Mouse (Mus musculus) macrophage (primary cell): Measurements from ENCODE around the gene Lypd1. TPM values are rescaled to one million over a fixed set of nuclear protein-coding genes. Genes with fewer than 3 reads are reported as not detected.

Source experiments
- H3K27ac ChIP-seq: fragments of 350-480 bp; formaldehyde crosslinking; 2 replicates; pipeline ENCODE4 v1.9.0; 2021
- H3K36me3 ChIP-seq: fragments of 350-480 bp; formaldehyde crosslinking; 2 replicates; pipeline ENCODE4 v1.9.0; 2021; ENCODE audit errors: inconsistent target
- H3K4me3 ChIP-seq: fragments of 350-480 bp; formaldehyde crosslinking; 2 replicates; pipeline ENCODE4 v1.9.0; 2021; ENCODE audit errors: inconsistent target
- H3K79me2 ChIP-seq: fragments of 350-480 bp; formaldehyde crosslinking; 2 replicates; pipeline ENCODE4 v1.9.0; 2021; ENCODE audit errors: inconsistent target
- WGBS: methylation state at CpG from one replicate; pipeline ENCODE4 v1.1.7; 2026; ENCODE audit warnings: inconsistent platforms; ENCODE audit not compliant: missing documents; 5-methylcytosine and 5-hydroxymethylcytosine counted together
- polyA plus RNA-seq: library from polyadenylated mRNA; stranded (reverse); fragments of 250-400 nt; gene quantifications from 3 replicates; pipeline ENCODE4 v1.2.4, GENCODE M21; 2018; ENCODE audit warnings: inconsistent platforms
- total RNA-seq, 78 experiments: library from RNA; depleted of rRNA; stranded (reverse); fragments of 250-400 nt; gene quantifications; 1 replicate in 9 of 78; 2 replicates in 24 of 78; 3 replicates in 43 of 78; 4 replicates in 2 of 78; pipeline ENCODE4 v1.2.4; 2018; ENCODE audit warnings: inconsistent platforms in 56 of 78

The Lypd1 gene
- under 1 TPM in 1 of 26 experiments, not detected in 25; 0.28 TPM for total RNA-seq (2018; cell fraction: chromatin; rRNA removed)
- total RNA-seq (2018; cell fraction: cytosol; rRNA removed), result not detected
- not detected for total RNA-seq (2018; cell fraction: nucleus; rRNA removed)
- polyA plus RNA-seq, result not detected in 3 replicates

DNA sequence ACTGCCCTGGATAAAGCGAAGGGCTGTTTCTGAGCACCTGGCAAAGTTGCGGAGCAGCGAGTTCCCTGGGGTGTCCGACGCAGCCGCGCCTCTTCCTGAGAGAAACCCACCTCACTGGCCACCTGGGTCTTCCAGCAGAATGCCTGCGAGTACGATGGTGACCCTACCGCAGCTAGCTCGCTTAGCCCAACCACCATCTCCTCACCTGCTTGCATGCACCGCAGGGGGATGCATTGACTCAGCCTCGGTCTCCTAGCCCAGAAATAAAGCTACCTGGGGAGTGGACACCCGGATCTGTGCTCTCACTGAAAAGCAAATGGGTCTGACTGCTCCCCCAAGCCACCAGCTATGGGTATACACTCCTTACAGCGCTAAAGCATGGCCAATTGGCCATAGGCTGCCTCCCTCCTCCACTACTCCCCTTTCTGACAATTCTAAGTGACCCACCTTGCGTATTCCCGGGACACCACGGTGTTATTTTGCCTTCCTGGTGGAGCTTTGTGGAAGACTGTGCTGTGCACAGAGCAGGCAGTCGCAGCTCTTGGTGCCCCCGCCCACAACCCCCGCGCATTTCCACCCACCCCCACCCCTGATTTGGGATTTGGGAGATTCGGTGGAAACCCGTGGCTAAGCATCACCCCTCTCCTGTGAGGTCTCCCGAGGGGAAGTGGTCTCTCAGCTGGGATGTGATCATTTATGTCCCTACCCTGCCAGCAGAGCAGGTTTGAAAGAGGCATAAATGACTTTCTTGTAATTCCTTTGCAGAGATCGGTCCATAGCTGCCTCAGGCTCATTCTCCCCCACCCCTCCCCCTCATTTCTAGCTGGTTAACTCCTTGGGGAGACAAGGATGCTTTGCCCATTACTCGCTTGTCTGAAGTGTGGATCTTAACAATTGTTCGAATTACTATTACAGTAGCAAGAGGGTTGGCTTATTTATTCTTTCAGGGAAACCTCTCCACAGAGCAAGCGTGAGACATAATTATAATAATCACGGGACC, at the start of gene Lypd1:
Gene Lypd1 (minus strand): TSS at position 501 of the 1,000 bp plus-strand sequence.
- no peaks in the 10 kb centered on the region for H3K36me3 ChIP-seq
- no peak within 1 kb of the TSS for H3K4me3 ChIP-seq
- H3K79me2 ChIP-seq, result no peaks in the 10 kb centered on the region
- H3K27ac ChIP-seq, result no peak within 1 kb of the TSS
- 12% methylated on average over 26 of the region's 30 CpGs for WGBS

GRCm38 (mm10) chr1:125951026-125951425, 38.1 kb upstream of the Lypd1 start:
- H3K4me3 ChIP-seq, result no peak overlapping the region
- H3K36me3 ChIP-seq, result no peaks in the 10 kb centered on the region
- 96% methylated on average over 3 of the region's 3 CpGs for WGBS
- H3K79me2 ChIP-seq, result no peaks in the 10 kb centered on the region
- no peak overlapping the region for H3K27ac ChIP-seq

DNA sequence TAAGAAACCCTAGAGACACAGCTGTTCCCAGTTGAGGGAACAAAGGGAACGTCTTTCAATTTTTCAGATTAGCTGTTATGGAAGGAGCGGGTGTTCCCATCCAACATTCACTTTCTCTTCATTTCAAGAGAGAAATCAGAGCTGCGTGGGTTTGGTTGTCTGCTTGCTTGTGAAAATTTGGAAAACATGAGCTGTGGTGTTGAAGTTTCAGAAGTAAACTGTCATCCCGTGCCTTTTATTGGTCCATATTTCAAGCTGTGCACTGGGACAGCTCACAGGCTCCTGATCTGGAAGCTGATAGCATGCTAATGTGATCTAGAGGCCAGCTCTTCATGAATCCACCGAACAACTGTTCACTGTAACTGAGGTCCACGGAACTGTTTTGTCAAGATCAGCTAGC, 36.2 kb upstream of the Lypd1 start:
- H3K27ac ChIP-seq, result no peak overlapping the region
- 90% methylated on average over 6 of the region's 6 CpGs for WGBS
- H3K4me3 ChIP-seq, result no peak overlapping the region
- H3K36me3 ChIP-seq, result no peaks in the 10 kb centered on the region
- H3K79me2 ChIP-seq, result no peaks in the 10 kb centered on the region

DNA sequence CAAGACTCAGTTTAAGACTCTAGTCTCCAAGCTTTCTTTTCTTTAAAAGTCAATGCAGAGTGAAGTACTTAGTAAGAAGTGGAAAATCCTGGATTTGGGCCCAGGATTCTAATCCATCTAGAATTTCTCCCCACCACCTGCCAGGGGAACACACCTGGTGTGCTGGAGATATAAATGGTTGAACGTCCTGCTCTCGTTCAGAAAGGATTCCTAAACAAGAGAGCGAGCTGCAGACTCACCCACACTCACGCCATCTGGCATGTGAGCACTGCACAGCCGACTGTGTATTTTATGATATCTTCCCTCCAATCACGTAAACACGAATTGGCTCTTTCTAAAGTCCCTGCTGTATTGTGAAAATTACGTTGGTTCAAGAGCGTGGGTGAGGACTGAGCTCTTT, 32.2 kb upstream of the Lypd1 start:
- Histone ChIP-seq H3K27ac (no peak overlapping the region), H3K36me3 (no peaks in the 10 kb centered on the region), H3K4me3 (no peak overlapping the region), H3K79me2 (no peaks in the 10 kb centered on the region)
- 81% methylated on average over 9 of the region's 9 CpGs for WGBS

- Histone ChIP-seq H3K27ac (no peak overlapping the region), H3K4me3 (no peak overlapping the region), H3K36me3 (no peaks in the 10 kb centered on the region), H3K79me2 (no peaks in the 10 kb centered on the region)
- 86% methylated on average over 1 of the region's 1 CpGs for WGBS
Measured at GRCm38 (mm10) chr1:125943305-125943704, 30.4 kb upstream of the Lypd1 start.

DNA sequence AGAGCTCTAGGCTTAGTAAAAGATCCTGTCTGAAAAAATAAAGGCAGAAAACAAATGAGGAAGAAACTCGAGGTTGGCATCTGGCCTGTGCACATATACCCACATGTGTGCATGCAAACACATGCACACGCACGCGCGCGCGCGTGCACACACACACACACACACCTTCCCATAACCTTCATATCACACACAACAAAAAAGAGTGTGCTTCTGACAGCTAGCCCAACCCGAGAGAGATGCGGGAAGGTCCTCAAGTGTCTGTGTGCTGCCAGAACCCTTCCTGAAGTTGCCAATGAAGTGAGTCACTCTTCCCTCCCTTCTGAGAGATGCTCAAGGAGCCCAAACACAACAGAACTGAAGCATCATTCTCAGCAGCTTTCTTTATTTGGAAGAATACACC, 12.6 kb upstream of the Lypd1 start:
- Histone ChIP-seq H3K4me3 (no peak overlapping the region), H3K27ac (no peak overlapping the region), H3K79me2 (no peaks in the 10 kb centered on the region), H3K36me3 (no peaks in the 10 kb centered on the region)
- WGBS, result 91% methylated on average over 10 of the region's 10 CpGs

GRCm38 (mm10) chr1:125923062-125923461, 10.2 kb upstream of the Lypd1 start:
- Histone ChIP-seq H3K36me3 (no peaks in the 10 kb centered on the region), H3K79me2 (no peaks in the 10 kb centered on the region), H3K27ac (no peak overlapping the region), H3K4me3 (no peak overlapping the region)
- 78% methylated on average over 2 of the region's 2 CpGs for WGBS

DNA sequence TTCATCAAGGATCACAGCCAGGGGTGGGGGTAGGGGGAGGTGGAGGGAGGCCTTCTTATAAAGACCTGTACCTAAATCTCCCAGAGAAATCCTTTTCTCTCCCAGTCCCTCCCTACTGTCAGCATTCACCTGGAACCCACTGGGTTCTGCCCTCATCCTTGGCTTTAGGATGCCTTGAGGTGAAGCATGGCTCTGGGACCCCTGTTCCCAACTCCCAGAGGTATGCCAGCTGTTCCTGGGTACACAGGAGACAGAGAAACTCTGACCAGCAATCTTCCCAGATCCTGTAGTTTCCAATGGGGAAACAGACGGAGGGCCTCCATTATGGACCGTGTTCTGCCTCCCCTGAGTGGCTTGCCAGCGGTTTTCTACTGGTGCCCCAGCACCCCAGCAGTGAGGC, 7.8 kb upstream of the Lypd1 start:
- Histone ChIP-seq H3K79me2 (no peaks in the 10 kb centered on the region), H3K36me3 (no peaks in the 10 kb centered on the region), H3K4me3 (no peak overlapping the region), H3K27ac (no peak overlapping the region)
- WGBS, result 96% methylated on average over 3 of the region's 3 CpGs

- H3K4me3 ChIP-seq, result no peak overlapping the region
Measured at GRCm38 (mm10) chr1:125911901-125912445, 928 bp downstream of the Lypd1 start.

DNA sequence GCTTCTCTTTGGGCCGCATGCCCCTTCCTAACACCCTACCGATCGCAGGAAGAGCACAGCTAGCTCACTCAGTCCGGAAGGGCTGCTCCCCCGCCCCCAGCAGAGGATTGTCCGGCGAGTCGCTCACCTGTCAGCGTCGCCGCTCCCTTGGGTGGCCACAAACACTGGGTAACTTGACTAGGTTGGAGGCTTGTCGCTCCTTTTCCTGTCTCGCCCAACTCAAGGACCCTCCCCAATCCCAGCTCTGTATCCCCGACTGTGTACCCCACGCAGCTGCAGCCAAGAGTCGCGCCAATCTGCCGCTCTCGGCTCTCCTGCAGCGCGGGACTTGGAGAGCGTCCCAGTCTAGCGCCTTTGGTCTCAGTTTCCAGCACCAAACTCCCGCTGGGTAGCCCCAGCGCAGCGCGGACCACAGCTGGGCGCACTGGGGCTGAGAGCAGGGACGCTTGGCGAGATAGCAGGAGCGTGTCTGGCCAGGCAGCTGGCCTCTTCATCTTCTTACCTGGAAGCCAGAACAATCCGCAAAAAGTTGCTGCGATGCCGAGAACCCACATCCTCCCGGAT, 1.5 kb downstream of the Lypd1 start:
- no peaks in the 10 kb centered on the region for H3K79me2 ChIP-seq
- 2% methylated on average over 35 of the region's 35 CpGs for whole genome bisulfite sequencing

More at GRCm38 (mm10) chr1:125911901-125912445, 928 bp downstream of the Lypd1 start:
- Histone ChIP-seq H3K36me3 (no peaks in the 10 kb centered on the region), H3K79me2 (no peaks in the 10 kb centered on the region), H3K27ac (no peak overlapping the region)
- WGBS, result 2% methylated on average over 43 of the region's 43 CpGs

DNA sequence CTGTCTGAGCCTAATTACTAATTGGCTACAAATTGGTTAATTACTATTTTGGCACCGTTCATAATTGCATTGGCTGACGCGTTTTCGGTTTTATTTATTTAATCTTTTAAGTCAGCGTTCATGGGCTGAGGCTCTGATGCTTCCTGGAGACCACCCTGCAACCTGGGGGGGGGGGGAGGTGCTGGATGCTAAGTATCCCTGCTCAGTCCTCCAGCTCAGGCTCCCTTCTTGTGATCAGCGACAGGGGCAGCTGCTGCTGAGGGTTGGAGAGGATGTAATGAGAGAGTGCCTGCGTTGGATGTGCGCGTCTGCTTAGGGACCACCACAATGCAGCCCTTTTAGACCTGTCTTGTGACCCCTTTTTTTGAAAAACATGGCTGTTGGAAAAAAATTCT, 2.0 kb downstream of the Lypd1 start:
- 7% methylated on average over 9 of the region's 9 CpGs for WGBS

More for the DNA sequence above, 1.5 kb downstream of the Lypd1 start:
- no peaks in the 10 kb centered on the region for H3K36me3 ChIP-seq
- no peak overlapping the region for H3K4me3 ChIP-seq
- no peak overlapping the region for H3K27ac ChIP-seq

GRCm38 (mm10) chr1:125910211-125910870, 2.6 kb downstream of the Lypd1 start:
- Histone ChIP-seq H3K79me2 (no peaks in the 10 kb centered on the region), H3K36me3 (no peaks in the 10 kb centered on the region), H3K4me3 (no peak overlapping the region), H3K27ac (no peak overlapping the region)
- WGBS, result 15% methylated on average over 14 of the region's 14 CpGs

More for the DNA sequence above, 2.0 kb downstream of the Lypd1 start:
- no peaks in the 10 kb centered on the region for H3K79me2 ChIP-seq
- no peak overlapping the region for H3K27ac ChIP-seq
- H3K36me3 ChIP-seq, result no peaks in the 10 kb centered on the region
- no peak overlapping the region for H3K4me3 ChIP-seq

- no peaks in the 10 kb centered on the region for H3K79me2 ChIP-seq
- no peak overlapping the region for H3K4me3 ChIP-seq
- no peaks in the 10 kb centered on the region for H3K36me3 ChIP-seq
- 97% methylated on average over 9 of the region's 9 CpGs for WGBS
- H3K27ac ChIP-seq, result no peak overlapping the region
Measured at GRCm38 (mm10) chr1:125893158-125893557, 19.7 kb downstream of the Lypd1 start.

GRCm38 (mm10) chr1:125870056-125870455, 42.8 kb downstream of the Lypd1 start:
- Histone ChIP-seq H3K79me2 (no peaks in the 10 kb centered on the region), H3K36me3 (no peaks in the 10 kb centered on the region), H3K4me3 (no peak overlapping the region), H3K27ac (no peak overlapping the region)
- WGBS, result 59% methylated on average over 7 of the region's 7 CpGs
